Mouse (Mus musculus): ENCODE measurements around the gene Mpst. TPM values are rescaled to one million over a fixed set of nuclear protein-coding genes. Genes with fewer than 3 reads are reported as not detected.
A peak's percentile ranks its signal among the peaks of the same experiment; 100 is the strongest.

The Mpst gene
- polyA plus RNA-seq, 1 experiment from 2014 or later: 2.2 TPM

DNA sequence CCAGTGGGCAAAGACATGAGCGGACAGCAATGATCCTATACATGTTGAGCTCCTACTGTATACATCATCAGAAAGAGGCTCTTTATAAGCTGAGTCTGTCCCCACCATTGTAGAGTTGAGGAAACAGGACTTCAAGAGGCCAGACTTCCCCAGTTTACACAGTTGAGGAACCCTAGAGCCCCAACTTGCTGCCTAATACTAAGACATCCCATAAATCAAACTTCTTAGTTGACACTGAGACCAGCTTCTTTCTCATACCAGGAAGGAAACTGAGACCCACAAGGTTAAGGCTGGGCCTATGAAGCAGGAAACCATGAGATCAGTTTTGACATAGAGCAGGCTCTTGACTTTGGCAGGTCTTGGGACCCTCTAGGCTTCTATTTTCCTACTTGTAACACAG is 20.7 kb upstream of the Mpst start:
- Histone ChIP-seq H3K4me1 (ENCODE audit: control insufficient read depth in 2 of 2, insufficient read depth in 2 of 2, low read length in 2 of 2) (peaks cover 6 to 11% of the 10 kb centered on the region in 2 experiments; a peak in 2 of 4 replicates), H3K9me3 (ENCODE audit: control insufficient read depth, low read length) (no peaks in the 10 kb centered on the region), H3K36me3 (ENCODE audit: control insufficient read depth, insufficient read depth, low read length) (no peaks in the 10 kb centered on the region), H3K27me3 (ENCODE audit: control insufficient read depth, insufficient read depth, low read length) (no peaks in the 10 kb centered on the region), H3K27ac (replicated peaks in 1 of 2; ENCODE audit: control insufficient read depth in 1 of 2, insufficient read depth in 1 of 2, low read depth in 2 of 2, low read length in 2 of 2) (no peak overlapping the region), H3K4me2 (ENCODE audit: low read length) (no peak overlapping the region), H3K9ac (ENCODE audit: low read length) (no peak overlapping the region), H3K4me3 (ENCODE audit: control insufficient read depth in 1 of 2, insufficient read depth in 1 of 2, low read depth in 1 of 2, low read length in 2 of 2) (no peak overlapping the region)
- ATAC-seq (ENCODE audit: insufficient number of reproducible peaks, insufficient read depth, low FRiP score, low read depth): no peak
- WGBS: 86% methylated on average over 1 of the region's 1 CpGs

DNA sequence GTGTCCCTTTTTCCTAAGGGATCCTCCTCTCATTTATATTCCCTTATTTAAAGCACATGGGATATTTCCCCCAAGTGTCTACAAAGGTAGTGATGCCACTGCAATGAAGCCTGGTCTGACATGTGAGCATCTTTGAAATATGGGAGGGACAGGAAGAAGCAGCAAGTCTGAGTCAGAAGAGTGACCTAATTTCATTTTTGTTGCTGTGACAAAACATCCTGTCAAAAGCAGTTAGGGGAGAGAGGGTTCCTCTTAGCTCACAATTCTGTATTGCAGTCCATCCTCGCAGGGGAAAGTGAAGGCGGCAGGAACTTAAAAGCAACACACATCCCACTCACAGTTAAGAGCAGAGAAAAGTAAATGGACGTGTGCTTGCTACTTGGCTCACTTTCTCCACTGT is 15.4 kb upstream of the Mpst start:
- Histone ChIP-seq H3K9me3 (ENCODE audit: control insufficient read depth, low read length) (no peaks in the 10 kb centered on the region), H3K27ac (replicated peaks in 1 of 2; ENCODE audit: control insufficient read depth in 1 of 2, insufficient read depth in 1 of 2, low read depth in 2 of 2, low read length in 2 of 2) (no peak overlapping the region), H3K9ac (ENCODE audit: low read length) (no peak overlapping the region), H3K4me1 (ENCODE audit: control insufficient read depth in 2 of 2, insufficient read depth in 2 of 2, low read length in 2 of 2) (no peaks in the 10 kb centered on the region), H3K4me2 (ENCODE audit: low read length) (no peak overlapping the region), H3K36me3 (ENCODE audit: control insufficient read depth, insufficient read depth, low read length) (no peaks in the 10 kb centered on the region), H3K27me3 (ENCODE audit: control insufficient read depth, insufficient read depth, low read length) (no peaks in the 10 kb centered on the region), H3K4me3 (ENCODE audit: control insufficient read depth in 1 of 2, insufficient read depth in 1 of 2, low read depth in 1 of 2, low read length in 2 of 2) (no peak overlapping the region)
- 76% methylated on average over 3 of the region's 3 CpGs for WGBS
- ATAC-seq (ENCODE audit: insufficient number of reproducible peaks, insufficient read depth, low FRiP score, low read depth): no peak

DNA sequence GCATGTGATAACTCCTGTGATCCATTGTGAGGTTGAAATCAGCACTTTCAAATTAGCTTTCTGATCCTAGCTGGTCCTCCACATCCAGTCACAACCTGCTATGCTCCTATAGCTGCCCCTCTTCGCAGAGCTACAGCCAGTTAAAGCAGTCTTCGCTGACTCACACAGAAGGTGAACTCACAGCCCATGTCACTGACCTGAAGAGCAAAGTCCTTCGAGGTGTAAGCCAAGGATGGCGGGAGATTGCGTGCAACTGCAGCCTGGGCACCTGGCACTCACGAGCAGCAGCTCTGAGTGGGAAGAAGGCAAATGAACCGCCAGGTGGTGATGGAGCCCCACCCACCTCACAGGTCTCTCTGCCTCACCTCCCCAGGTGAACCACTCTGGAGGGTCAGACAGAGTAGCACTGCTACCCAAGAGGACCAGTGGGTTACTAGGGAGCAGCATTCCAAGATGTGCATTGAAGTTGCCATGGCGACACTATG is 10.7 kb upstream of the Mpst start, which contains the start of gene Tex33:
Tex33 (minus strand) TSS at position 435 of the 485 bp plus-strand sequence.
- Histone ChIP-seq H3K36me3 (ENCODE audit: control insufficient read depth, insufficient read depth, low read length) (no peaks in the 10 kb centered on the region), H3K9me3 (ENCODE audit: control insufficient read depth, low read length) (no peaks in the 10 kb centered on the region), H3K4me2 (ENCODE audit: low read length) (no peak within 1 kb of the TSS), H3K9ac (ENCODE audit: low read length) (no peak within 1 kb of the TSS), H3K27me3 (ENCODE audit: control insufficient read depth, insufficient read depth, low read length) (no peaks in the 10 kb centered on the region), H3K27ac (replicated peaks in 1 of 2; ENCODE audit: control insufficient read depth in 1 of 2, insufficient read depth in 1 of 2, low read depth in 2 of 2, low read length in 2 of 2) (no peak within 1 kb of the TSS), H3K4me3 (ENCODE audit: control insufficient read depth in 1 of 2, insufficient read depth in 1 of 2, low read depth in 1 of 2, low read length in 2 of 2) (no peak within 1 kb of the TSS), H3K4me1 (ENCODE audit: control insufficient read depth in 2 of 2, insufficient read depth in 2 of 2, low read length in 2 of 2) (no peaks in the 10 kb centered on the region)
- 82% methylated on average over 8 of the region's 8 CpGs for WGBS
- no peak for ATAC-seq (ENCODE audit: insufficient number of reproducible peaks, insufficient read depth, low FRiP score, low read depth)

DNA sequence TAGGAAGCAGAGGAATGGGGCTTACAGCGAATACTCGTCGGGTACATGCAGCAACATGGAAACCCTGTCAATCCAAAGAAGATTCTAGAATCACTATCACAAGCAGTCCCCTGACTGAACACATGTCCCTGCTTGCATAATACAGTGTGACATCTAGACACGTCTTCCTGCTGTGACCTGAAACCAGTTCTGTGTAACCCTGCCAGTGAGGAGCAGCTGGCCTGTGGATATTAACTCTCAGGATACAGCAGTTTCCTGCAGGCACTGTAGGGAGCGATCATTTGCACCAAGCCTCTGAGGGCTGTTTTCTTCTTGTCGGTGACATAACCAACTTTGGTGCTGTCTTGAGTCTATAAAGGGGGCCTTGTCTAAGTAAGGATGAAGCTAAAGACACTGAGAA is 4.9 kb upstream of the Mpst start:
- WGBS: 68% methylated on average over 6 of the region's 6 CpGs
- Histone ChIP-seq H3K4me2 (ENCODE audit: low read length) (no peak overlapping the region), H3K9me3 (ENCODE audit: control insufficient read depth, low read length) (no peaks in the 10 kb centered on the region), H3K4me1 (ENCODE audit: control insufficient read depth in 2 of 2, insufficient read depth in 2 of 2, low read length in 2 of 2) (peaks cover 31 to 41% of the 10 kb centered on the region in 2 experiments), H3K9ac (ENCODE audit: low read length) (no peak overlapping the region), H3K27me3 (ENCODE audit: control insufficient read depth, insufficient read depth, low read length) (no peaks in the 10 kb centered on the region), H3K36me3 (ENCODE audit: control insufficient read depth, insufficient read depth, low read length) (no peaks in the 10 kb centered on the region), H3K4me3 (ENCODE audit: control insufficient read depth in 1 of 2, insufficient read depth in 1 of 2, low read depth in 1 of 2, low read length in 2 of 2) (no peak overlapping the region), H3K27ac (replicated peaks in 1 of 2; ENCODE audit: control insufficient read depth in 1 of 2, insufficient read depth in 1 of 2, low read depth in 2 of 2, low read length in 2 of 2) (peak overlapping the region; percentile 37 to 50; a peak in 1 of 4 replicates)
- no peak for ATAC-seq (ENCODE audit: insufficient number of reproducible peaks, insufficient read depth, low FRiP score, low read depth)

DNA sequence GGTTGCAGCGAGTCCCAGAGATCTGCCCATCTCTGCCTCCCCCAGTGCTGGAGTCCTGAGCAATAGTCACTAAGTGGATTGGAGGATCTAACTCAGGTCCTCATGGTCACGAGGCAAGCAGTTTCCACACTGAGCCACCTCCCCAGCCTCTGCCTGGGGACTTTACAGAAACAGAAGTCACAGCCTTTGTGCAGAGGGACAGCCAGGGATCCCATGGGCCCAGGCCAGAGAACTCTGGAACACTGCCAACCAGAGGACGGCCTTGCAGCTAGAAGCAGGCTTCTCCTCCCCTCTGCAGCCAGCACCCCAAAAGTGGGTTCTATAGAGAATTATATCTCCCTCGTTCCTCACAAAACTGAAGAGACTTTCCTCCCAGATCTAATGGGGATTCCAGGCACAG is 4.3 kb upstream of the Mpst start:
- H3K4me1 ChIP-seq (ENCODE audit: control insufficient read depth in 2 of 2, insufficient read depth in 2 of 2, low read length in 2 of 2): peaks cover 31 to 42% of the 10 kb centered on the region in 2 experiments
- H3K4me2 ChIP-seq (ENCODE audit: low read length): no peak overlapping the region
- WGBS: 25% methylated on average over 4 of the region's 4 CpGs
- no peaks in the 10 kb centered on the region for H3K27me3 ChIP-seq (ENCODE audit: control insufficient read depth, insufficient read depth, low read length)
- no peaks in the 10 kb centered on the region for H3K9me3 ChIP-seq (ENCODE audit: control insufficient read depth, low read length)
- no peak overlapping the region for H3K9ac ChIP-seq (ENCODE audit: low read length)
- no peak; the same call in 1 of the 2 replicates for ATAC-seq (ENCODE audit: insufficient number of reproducible peaks, insufficient read depth, low FRiP score, low read depth)
- no peak overlapping the region for H3K4me3 ChIP-seq (ENCODE audit: control insufficient read depth in 1 of 2, insufficient read depth in 1 of 2, low read depth in 1 of 2, low read length in 2 of 2)
- H3K27ac ChIP-seq (replicated peaks in 1 of 2; ENCODE audit: control insufficient read depth in 1 of 2, insufficient read depth in 1 of 2, low read depth in 2 of 2, low read length in 2 of 2): peak overlapping the region; percentile 39 to 50
- H3K36me3 ChIP-seq (ENCODE audit: control insufficient read depth, insufficient read depth, low read length): no peaks in the 10 kb centered on the region

DNA sequence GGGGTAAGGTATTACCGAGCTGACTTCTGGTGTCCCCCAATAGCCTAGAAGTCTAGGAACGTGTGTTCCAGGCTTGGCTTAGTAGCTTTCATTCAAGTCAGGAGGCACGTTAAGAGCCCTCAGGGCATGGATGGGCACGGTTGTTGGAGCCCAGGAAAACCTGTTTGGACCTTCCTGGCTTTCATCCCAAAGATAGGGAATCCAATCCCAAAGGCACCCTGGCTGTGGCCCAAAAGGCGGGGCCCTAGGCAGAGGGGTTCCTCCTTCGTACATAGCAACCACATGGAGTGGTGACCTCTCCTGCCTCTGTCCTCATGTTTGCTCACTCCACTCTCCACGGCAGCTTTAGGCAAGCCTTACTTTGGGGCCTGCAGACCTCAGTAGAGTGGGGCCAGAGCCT is 3.8 kb upstream of the Mpst start:
- Histone ChIP-seq H3K36me3 (ENCODE audit: control insufficient read depth, insufficient read depth, low read length) (no peaks in the 10 kb centered on the region), H3K27ac (replicated peaks in 1 of 2; ENCODE audit: control insufficient read depth in 1 of 2, insufficient read depth in 1 of 2, low read depth in 2 of 2, low read length in 2 of 2) (peak overlapping the region; percentile 39 to 50; a peak in 3 of 4 replicates), H3K9ac (ENCODE audit: low read length) (no peak overlapping the region), H3K4me3 (ENCODE audit: control insufficient read depth in 1 of 2, insufficient read depth in 1 of 2, low read depth in 1 of 2, low read length in 2 of 2) (no peak overlapping the region), H3K27me3 (ENCODE audit: control insufficient read depth, insufficient read depth, low read length) (no peaks in the 10 kb centered on the region), H3K4me1 (ENCODE audit: control insufficient read depth in 2 of 2, insufficient read depth in 2 of 2, low read length in 2 of 2) (peaks cover 34 to 47% of the 10 kb centered on the region in 2 experiments), H3K9me3 (ENCODE audit: control insufficient read depth, low read length) (no peaks in the 10 kb centered on the region), H3K4me2 (ENCODE audit: low read length) (no peak overlapping the region)
- ATAC-seq (ENCODE audit: insufficient number of reproducible peaks, insufficient read depth, low FRiP score, low read depth): no peak
- WGBS: 59% methylated on average over 7 of the region's 7 CpGs

DNA sequence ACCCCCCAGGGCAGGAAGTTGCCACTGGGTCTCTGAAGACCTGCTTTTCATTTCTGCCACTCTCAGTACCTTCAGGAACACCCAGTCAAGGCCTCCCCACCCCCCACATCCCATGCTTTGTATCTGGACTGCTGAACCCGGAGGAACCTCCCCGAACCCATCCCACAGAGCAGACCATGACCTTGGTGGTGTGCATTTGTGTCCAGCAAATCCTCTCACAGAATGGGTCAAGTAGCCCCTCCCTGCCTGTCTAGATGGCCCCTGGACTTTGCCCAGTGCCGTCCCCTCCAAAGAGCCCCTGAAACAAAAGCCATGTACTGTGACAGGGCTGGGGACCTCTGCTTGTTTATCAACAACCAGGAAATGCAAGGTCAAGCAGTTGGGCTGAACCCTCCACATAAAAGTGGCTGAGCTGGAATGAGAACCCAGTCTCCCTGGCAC is 2.9 kb upstream of the Mpst start:
- Histone ChIP-seq H3K36me3 (ENCODE audit: control insufficient read depth, insufficient read depth, low read length) (no peaks in the 10 kb centered on the region), H3K9ac (ENCODE audit: low read length) (peak overlapping the region; percentile 25; the same call in 1 of the 2 replicates), H3K4me2 (ENCODE audit: low read length) (peak overlapping the region; percentile 19; the same call in 1 of the 2 replicates), H3K27ac (replicated peaks in 1 of 2; ENCODE audit: control insufficient read depth in 1 of 2, insufficient read depth in 1 of 2, low read depth in 2 of 2, low read length in 2 of 2) (peak overlapping the region; percentile 30 to 66; a peak in 3 of 4 replicates), H3K27me3 (ENCODE audit: control insufficient read depth, insufficient read depth, low read length) (peaks cover 9% of the 10 kb centered on the region; the same call in 1 of the 2 replicates), H3K4me1 (ENCODE audit: control insufficient read depth in 2 of 2, insufficient read depth in 2 of 2, low read length in 2 of 2) (peaks cover 34 to 50% of the 10 kb centered on the region in 2 experiments), H3K9me3 (ENCODE audit: control insufficient read depth, low read length) (no peaks in the 10 kb centered on the region), H3K4me3 (ENCODE audit: control insufficient read depth in 1 of 2, insufficient read depth in 1 of 2, low read depth in 1 of 2, low read length in 2 of 2) (no peak overlapping the region)
- no peak for ATAC-seq (ENCODE audit: insufficient number of reproducible peaks, insufficient read depth, low FRiP score, low read depth)
- 39% methylated on average over 3 of the region's 3 CpGs for WGBS

DNA sequence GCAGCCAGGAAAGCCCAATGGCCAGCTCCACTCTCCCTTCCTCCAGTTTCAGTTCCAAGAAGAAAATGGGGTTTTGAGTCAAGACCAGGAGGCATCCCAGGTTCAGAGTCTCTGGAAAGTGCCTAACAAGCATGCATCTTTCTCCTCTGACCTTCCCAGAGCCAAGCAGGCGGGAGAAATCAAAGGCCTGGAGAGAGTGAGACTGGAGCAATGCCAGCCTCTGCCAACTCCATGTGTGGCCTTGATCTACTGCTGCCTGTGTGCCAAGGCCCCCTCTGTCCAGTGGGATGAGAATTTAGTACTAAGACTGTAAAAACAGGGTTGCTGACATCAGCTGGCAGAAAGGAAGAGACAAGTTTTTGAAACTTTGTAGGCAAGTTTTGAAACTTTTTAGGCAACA is 2.3 kb upstream of the Mpst start:
- ATAC-seq (ENCODE audit: insufficient number of reproducible peaks, insufficient read depth, low FRiP score, low read depth): no peak
- Histone ChIP-seq H3K27me3 (ENCODE audit: control insufficient read depth, insufficient read depth, low read length) (peaks cover 15% of the 10 kb centered on the region), H3K4me3 (ENCODE audit: control insufficient read depth in 1 of 2, insufficient read depth in 1 of 2, low read depth in 1 of 2, low read length in 2 of 2) (no peak overlapping the region)

More for the DNA sequence above, 2.3 kb upstream of the Mpst start:
- Histone ChIP-seq H3K4me2 (ENCODE audit: low read length) (peak overlapping the region; percentile 19; the same call in 1 of the 2 replicates), H3K9ac (ENCODE audit: low read length) (no peak overlapping the region), H3K4me1 (ENCODE audit: control insufficient read depth in 2 of 2, insufficient read depth in 2 of 2, low read length in 2 of 2) (peaks cover 34 to 50% of the 10 kb centered on the region in 2 experiments), H3K36me3 (ENCODE audit: control insufficient read depth, insufficient read depth, low read length) (no peaks in the 10 kb centered on the region), H3K27ac (replicated peaks in 1 of 2; ENCODE audit: control insufficient read depth in 1 of 2, insufficient read depth in 1 of 2, low read depth in 2 of 2, low read length in 2 of 2) (peak overlapping the region; percentile 30 to 66; a peak in 3 of 4 replicates), H3K9me3 (ENCODE audit: control insufficient read depth, low read length) (no peaks in the 10 kb centered on the region)
- 21% methylated on average over 1 of the region's 1 CpGs for WGBS
